In the genomic region with DNA sequence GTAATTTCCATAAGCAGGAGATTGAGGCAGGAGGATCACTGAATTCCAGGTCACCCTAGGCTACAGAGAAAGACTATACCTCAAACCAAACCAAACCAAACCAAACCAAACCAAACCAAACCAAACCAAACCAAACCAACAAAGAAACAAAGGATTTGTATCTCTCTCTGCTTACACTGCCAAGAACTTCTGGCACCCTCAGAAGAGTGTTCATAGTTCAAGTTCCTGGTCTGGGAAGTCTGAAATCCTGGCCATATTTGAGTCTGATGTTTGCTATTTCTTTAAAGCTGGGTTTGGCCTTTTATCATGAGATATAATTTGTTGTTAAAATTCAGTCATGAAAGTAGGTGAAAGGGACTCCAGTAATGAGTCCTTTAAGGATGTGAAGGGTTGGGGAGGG, we compare ENCODE assay signal across 16 mouse cellular contexts.
"Had no signal": no experiment of that assay in that cellular context is flagged by ENCODE, and none has a peak within 500 bp of the region (broad histone marks: within the 10 kb centered on the region; RNA-seq: fewer than 3 reads in every experiment).

No protein-coding gene starts in this region.

- H3K4me3 ChIP-seq: neural tube, embryonic 12.5 days; neural tube, embryonic 13.5 days; neural tube, embryonic 15.5 days; stomach, embryonic 15.5 days had no signal

- H3K27me3 ChIP-seq: neural tube, embryonic 12.5 days; neural tube, embryonic 13.5 days; neural tube, embryonic 15.5 days; stomach, embryonic 15.5 days had no signal

- H3K36me3 ChIP-seq: neural tube, embryonic 12.5 days; neural tube, embryonic 13.5 days; neural tube, embryonic 15.5 days; stomach, embryonic 15.5 days had no signal

- H3K4me2 ChIP-seq: neural tube, embryonic 12.5 days; neural tube, embryonic 13.5 days; neural tube, embryonic 15.5 days; stomach, embryonic 15.5 days had no signal

- H3K4me1 ChIP-seq: neural tube, embryonic 12.5 days; neural tube, embryonic 13.5 days; neural tube, embryonic 15.5 days; stomach, embryonic 15.5 days had no signal

- H3K9me3 ChIP-seq: neural tube, embryonic 12.5 days; neural tube, embryonic 13.5 days; neural tube, embryonic 15.5 days; stomach, embryonic 15.5 days had no signal

- H3K27ac ChIP-seq: neural tube, embryonic 12.5 days; neural tube, embryonic 13.5 days; neural tube, embryonic 15.5 days; stomach, embryonic 15.5 days had no signal

- H3K9ac ChIP-seq: neural tube, embryonic 12.5 days; neural tube, embryonic 13.5 days; neural tube, embryonic 15.5 days; stomach, embryonic 15.5 days had no signal

- DNase-seq: retina, postnatal 1 day; right cerebral cortex, adult 18-20 months; right cerebral cortex, postnatal 14 days; right cerebral cortex, postnatal 25 days; right cerebral cortex, postnatal 4 days; spleen, adult 18-20 months; thymus, adult 18-20 months; thymus, adult 2 months; thymus, postnatal 14 days; thymus, postnatal 25 days; thymus, postnatal 36 days; thymus, postnatal 4 days had no signal
